Mouse (Mus musculus) midbrain, postnatal 0 days (tissue): ENCODE results near the gene Lgals3bp. TPM values are rescaled to one million over a fixed set of nuclear protein-coding genes. Genes with fewer than 3 reads are reported as not detected.

Experiments used
- ATAC-seq: fragments of 200-750 bp; cut with Nextera tagmentation; 2 replicates; pipeline ENCODE4 v1.8.0; 2017; ENCODE audit warnings: moderate number of reproducible peaks, mild to moderate bottlenecking, moderate TSS enrichment, moderate library complexity; ENCODE audit not compliant: low FRiP score
- DNase-seq: peaks from one replicate; pipeline ENCODE4 v3.0.0-alpha.2; 2015; ENCODE audit warnings: low spot score
- H3K27ac ChIP-seq: fragments of 300-500 bp; sonication (generic); 2 replicates; pipeline ENCODE4 v1.5.1; 2014; ENCODE audit warnings: low read depth, mild to moderate bottlenecking, low read length, mixed read lengths
- H3K27me3 ChIP-seq: fragments of 300-500 bp; sonication (generic); 2 replicates; pipeline ENCODE4 v1.6.1; 2014; ENCODE audit warnings: low read length, control low read depth, mixed read lengths; ENCODE audit not compliant: insufficient read depth
- H3K36me3 ChIP-seq: fragments of 300-500 bp; sonication (generic); 2 replicates; pipeline ENCODE4 v1.6.1; 2014; ENCODE audit warnings: low read length, control low read depth, mixed read lengths; ENCODE audit not compliant: insufficient read depth
- H3K4me1 ChIP-seq: fragments of 300-500 bp; sonication (generic); 2 replicates; pipeline ENCODE4 v1.6.1; 2014; ENCODE audit warnings: mild to moderate bottlenecking, control low read depth, antibody characterized with exemption, low read length, mixed read lengths; ENCODE audit not compliant: insufficient read depth
- H3K4me2 ChIP-seq: fragments of 300-500 bp; sonication (generic); 2 replicates; pipeline ENCODE4 v1.6.1; 2014; ENCODE audit warnings: low read depth, mild to moderate bottlenecking, low read length, mixed read lengths; ENCODE audit not compliant: poor library complexity, severe bottlenecking
- H3K4me3 ChIP-seq: fragments of 300-500 bp; sonication (generic); 2 replicates; pipeline ENCODE4 v1.5.1; 2014; ENCODE audit warnings: low read depth, mild to moderate bottlenecking, low read length, moderate library complexity
- H3K9ac ChIP-seq: fragments of 300-500 bp; sonication (generic); replicated peaks from 2 replicates; pipeline ENCODE4 v1.6.1; 2014; ENCODE audit warnings: mild to moderate bottlenecking, low read length, moderate library complexity, mixed read lengths; ENCODE audit not compliant: poor library complexity, severe bottlenecking
- H3K9me3 ChIP-seq: fragments of 300-500 bp; sonication (generic); 2 replicates; pipeline ENCODE4 v1.6.1; 2016; ENCODE audit warnings: low read length, control low read depth
- CTCF ChIP-seq: IDR thresholded peaks from 2 replicates; pipeline ENCODE4 v1.5.1; 2016; ENCODE audit warnings: antibody characterized with exemption, mild to moderate bottlenecking
- WGBS: fragments of 180-500 bp; shearing (Covaris S2); extraction: QIAGEN DNeasy Blood & Tissue Kit; methylation state at CpG from one replicate; pipeline ENCODE4 v1.1.7; 2014; 5-methylcytosine and 5-hydroxymethylcytosine counted together
- polyA plus RNA-seq: library from polyadenylated mRNA; unstranded; fragments of >200 nt; fragmentation: Nextera tagmentation; extraction: Ambion mirVana; gene quantifications from 2 replicates; pipeline ENCODE4 v1.2.1, GENCODE M21; 2015
- total RNA-seq: library from RNA; depleted of rRNA; stranded (reverse); fragments of >200 nt; gene quantifications from 2 replicates; pipeline ENCODE4 v1.2.3, GENCODE M21; 2014; rRNA removed

The Lgals3bp gene
- total and polyA plus RNA-seq, 2 experiments from 2014 or later = 14.2 to 17.4 TPM

- Histone ChIP-seq H3K36me3 (no peaks in the 10 kb centered on the region), H3K4me1 (peaks cover 11% of the 10 kb centered on the region), H3K27me3 (no peaks in the 10 kb centered on the region), H3K4me3 (no peak overlapping the region), H3K27ac (no peak overlapping the region), H3K4me2 (no peak overlapping the region), H3K9ac (no peak overlapping the region), H3K9me3 (no peaks in the 10 kb centered on the region)
- WGBS = 83% methylated on average over 8 of the region's 8 CpGs
- TF ChIP-seq CTCF = peak; percentile 20
- DNase-seq (no peak), ATAC-seq (no peak)
These were observed 55.3 kb downstream of the Lgals3bp start for GRCm38 (mm10) chr11:118346395-118347096.

- peaks cover 11% of the 10 kb centered on the region for H3K4me1 ChIP-seq
- TF ChIP-seq CTCF = no peak
- H3K27ac ChIP-seq = no peak overlapping the region
- H3K36me3 ChIP-seq = no peaks in the 10 kb centered on the region
- WGBS = 59% methylated on average over 4 of the region's 4 CpGs
- peak; percentile 86 for DNase-seq
- no peak overlapping the region for H3K9ac ChIP-seq
- no peaks in the 10 kb centered on the region for H3K9me3 ChIP-seq
- no peak overlapping the region for H3K4me3 ChIP-seq
- ATAC-seq = no peak
- no peak overlapping the region for H3K4me2 ChIP-seq
- H3K27me3 ChIP-seq = no peaks in the 10 kb centered on the region
These were observed 56.2 kb downstream of the Lgals3bp start for GRCm38 (mm10) chr11:118345693-118346092.

GRCm38 (mm10) chr11:118343629-118344028 lies 58.3 kb downstream of the Lgals3bp start:
- no peak for TF ChIP-seq CTCF
- no peaks in the 10 kb centered on the region for H3K9me3 ChIP-seq
- H3K36me3 ChIP-seq = 0 out of 2 replicates have a peak, but pooled peaks cover 3% of the 10 kb centered on the region
- H3K4me2 ChIP-seq = no peak overlapping the region
- H3K4me3 ChIP-seq = no peak overlapping the region
- DNase-seq (no peak), ATAC-seq (no peak)
- 72% methylated on average over 2 of the region's 2 CpGs for WGBS
- H3K4me1 ChIP-seq = peaks cover 11% of the 10 kb centered on the region
- H3K27ac ChIP-seq = no peak overlapping the region
- H3K27me3 ChIP-seq = no peaks in the 10 kb centered on the region
- H3K9ac ChIP-seq = no peak overlapping the region

Other genes with a start within 250 kb of the Lgals3bp start
- 40.2 and 54.1 TPM in 2 replicates for gene Cyth1, start 153.5 kb downstream of the Lgals3bp start, total RNA-seq
- 20.0 and 21.6 TPM in 2 replicates for gene Cyth1, start 153.5 kb downstream of the Lgals3bp start, polyA plus RNA-seq
- 13.7 and 20.4 TPM in 2 replicates for gene Usp36, start 111.8 kb downstream of the Lgals3bp start, total RNA-seq
- 10.6 and 13.1 TPM in 2 replicates for gene Usp36, start 111.8 kb downstream of the Lgals3bp start, polyA plus RNA-seq
- gene Cep295nl, start 59.6 kb downstream of the Lgals3bp start, total RNA-seq = 0.16 and 0.71 TPM in 2 replicates
- 0.13 and 0.22 TPM in 2 replicates for gene Cep295nl, start 59.6 kb downstream of the Lgals3bp start, polyA plus RNA-seq
- 212 and 217 TPM in 2 replicates for gene Timp2, start 46.4 kb downstream of the Lgals3bp start, total RNA-seq
- 129 and 140 TPM in 2 replicates for gene Timp2, start 46.4 kb downstream of the Lgals3bp start, polyA plus RNA-seq
- 51.5 and 55.3 TPM in 2 replicates for gene Cant1, start 17.0 kb upstream of the Lgals3bp start, total RNA-seq
- 30.0 and 32.2 TPM in 2 replicates for gene Cant1, start 17.0 kb upstream of the Lgals3bp start, polyA plus RNA-seq
- gene C1qtnf1, start 26.1 kb upstream of the Lgals3bp start, total RNA-seq = 7.8 and 8.7 TPM in 2 replicates
- gene C1qtnf1, start 26.1 kb upstream of the Lgals3bp start, polyA plus RNA-seq = 5.2 and 5.5 TPM in 2 replicates
- gene Engase, start 74.7 kb upstream of the Lgals3bp start, total RNA-seq = 8.7 and 13.6 TPM in 2 replicates
- gene Engase, start 74.7 kb upstream of the Lgals3bp start, polyA plus RNA-seq = 5.1 and 5.3 TPM in 2 replicates